ENCODE assay signal across 11 mouse cellular contexts in genomic region chr11:88395076-88395990, GRCm38 (mm10).
DNase-seq lines count a peak whose midpoint lies in the region; ATAC-seq and TF ChIP-seq lines count a peak whose summit lies in the region.
"Had no signal": no experiment of that assay in that cellular context is flagged by ENCODE, and none has a peak within 500 bp of the region (broad histone marks: within the 10 kb centered on the region; RNA-seq: fewer than 3 reads in every experiment).

No protein-coding gene starts in this region.

- peak; percentile 30 for DNase-seq in kidney, adult 11 months
- no peak for DNase-seq in kidney, postnatal 14 days
- DNase-seq in embryonic facial prominence, embryonic 14.5 days (ENCODE audit: low spot score) = peak; percentile 40
- no peak for DNase-seq in hindbrain, postnatal 0 days (ENCODE audit: low spot score)
- no peak for DNase-seq in left cerebral cortex, postnatal 36 days (ENCODE audit: low spot score in 2 of 2)
- DNase-seq in layer of hippocampus, postnatal 10 days (ENCODE audit: low spot score in 2 of 2) = no peak
- no peak for DNase-seq in left cerebral cortex, postnatal 25 days (ENCODE audit: low spot score in 2 of 2)
- DNase-seq: layer of hippocampus, adult 9-11 months; lung, postnatal 36 days; right cerebral cortex, postnatal 4 days had no signal

- H3K9ac ChIP-seq in embryonic facial prominence, embryonic 14.5 days (ENCODE audit: low read depth, low read length) = no peak overlapping the region
- H3K9ac ChIP-seq in hindbrain, postnatal 0 days (replicated peaks; ENCODE audit: low read length) = no peak overlapping the region
- H3K9ac ChIP-seq in neural tube, embryonic 14.5 days (replicated peaks; ENCODE audit: low read depth, low read length) = peak overlapping the region; percentile 29; the same call in 1 of the 2 replicates

- peak; percentile 39; the same call in 1 of the 2 replicates for ATAC-seq in embryonic facial prominence, embryonic 14.5 days (ENCODE audit: low read depth)
- no peak for ATAC-seq in hindbrain, postnatal 0 days
- no peak for ATAC-seq in neural tube, embryonic 14.5 days (ENCODE audit: low read depth)

- intact Hi-C loops in left cerebral cortex, postnatal 36 days (cut with DNase I) = no loop called here
- intact Hi-C loops in left cerebral cortex, postnatal 25 days (cut with DNase I) = no loop called here

- no peaks in the 10 kb centered on the region for H3K27me3 ChIP-seq in embryonic facial prominence, embryonic 14.5 days (replicated peaks; ENCODE audit: control insufficient read depth, insufficient read depth, low read length)
- H3K27me3 ChIP-seq in hindbrain, postnatal 0 days (ENCODE audit: insufficient read depth, low read length) = no peaks in the 10 kb centered on the region
- no peaks in the 10 kb centered on the region for H3K27me3 ChIP-seq in neural tube, embryonic 14.5 days (ENCODE audit: control insufficient read depth, insufficient read depth, low read length)

- H3K9me3 ChIP-seq in embryonic facial prominence, embryonic 14.5 days (ENCODE audit: control insufficient read depth, low read length) = no peaks in the 10 kb centered on the region
- H3K9me3 ChIP-seq in hindbrain, postnatal 0 days (ENCODE audit: low read length) = no peaks in the 10 kb centered on the region
- no peaks in the 10 kb centered on the region for H3K9me3 ChIP-seq in neural tube, embryonic 14.5 days (ENCODE audit: control insufficient read depth, low read length)

- no peak overlapping the region; the same call in 1 of the 2 replicates for H3K27ac ChIP-seq in embryonic facial prominence, embryonic 14.5 days (replicated peaks; ENCODE audit: low read depth, low read length)
- peak overlapping the region; percentile 49; the same call in 1 of the 2 replicates for H3K27ac ChIP-seq in hindbrain, postnatal 0 days
- H3K27ac ChIP-seq in neural tube, embryonic 14.5 days (ENCODE audit: low read depth, low read length) = peak overlapping the region; percentile 40; the same call in 1 of the 2 replicates

- H3K36me3 ChIP-seq in embryonic facial prominence, embryonic 14.5 days (ENCODE audit: control insufficient read depth, insufficient read depth, low read length) = 0 out of 2 replicates have a peak, but pooled peaks cover 7% of the 10 kb centered on the region
- no peaks in the 10 kb centered on the region for H3K36me3 ChIP-seq in hindbrain, postnatal 0 days (ENCODE audit: insufficient read depth, low read length)
- no peaks in the 10 kb centered on the region for H3K36me3 ChIP-seq in neural tube, embryonic 14.5 days (ENCODE audit: control insufficient read depth, insufficient read depth, low read length)

- H3K4me2 ChIP-seq in embryonic facial prominence, embryonic 14.5 days (ENCODE audit: low read depth, low read length) = no peak overlapping the region
- no peak overlapping the region for H3K4me2 ChIP-seq in hindbrain, postnatal 0 days (ENCODE audit: low read depth, low read length)
- no peak overlapping the region for H3K4me2 ChIP-seq in neural tube, embryonic 14.5 days (ENCODE audit: low read depth, low read length)

- H3K4me1 ChIP-seq in embryonic facial prominence, embryonic 14.5 days (ENCODE audit: control insufficient read depth, insufficient read depth, low read length) = peaks cover 17% of the 10 kb centered on the region
- H3K4me1 ChIP-seq in hindbrain, postnatal 0 days (ENCODE audit: insufficient read depth, low read length) = peaks cover 21% of the 10 kb centered on the region
- peaks cover 6% of the 10 kb centered on the region; the same call in 1 of the 2 replicates for H3K4me1 ChIP-seq in neural tube, embryonic 14.5 days (ENCODE audit: control insufficient read depth, insufficient read depth, low read length)

- no peak for TF ChIP-seq CTCF in hindbrain, postnatal 0 days (IDR thresholded peaks at IDR 0.05; ENCODE audit: low read depth)

- no peak overlapping the region for H3K4me3 ChIP-seq in embryonic facial prominence, embryonic 14.5 days (ENCODE audit: low read depth, low read length)
- no peak overlapping the region for H3K4me3 ChIP-seq in hindbrain, postnatal 0 days (ENCODE audit: low read length)
- H3K4me3 ChIP-seq in neural tube, embryonic 14.5 days (ENCODE audit: low read depth, low read length) = no peak overlapping the region

- 59% methylated on average over 8 of the region's 8 CpGs for WGBS in embryonic facial prominence, embryonic 14.5 days
- WGBS in hindbrain, postnatal 0 days = 46% methylated on average over 8 of the region's 8 CpGs
- WGBS in neural tube, embryonic 14.5 days = 41% methylated on average over 8 of the region's 8 CpGs

Comparison
In these comparisons a context has a peak if more than half of its experiments do, and no peak if none do; other contexts are left out.
1. DNase-seq: peak in kidney, adult 11 months (single experiment) and embryonic facial prominence, embryonic 14.5 days (single experiment); none in kidney, postnatal 14 days (single experiment), hindbrain, postnatal 0 days (single experiment), left cerebral cortex, postnatal 36 days (0 of 2), layer of hippocampus, postnatal 10 days (0 of 2) and left cerebral cortex, postnatal 25 days (0 of 2).